Mouse (Mus musculus): Measurements from ENCODE around the gene Arg1.

Gene Arg1

DNA sequence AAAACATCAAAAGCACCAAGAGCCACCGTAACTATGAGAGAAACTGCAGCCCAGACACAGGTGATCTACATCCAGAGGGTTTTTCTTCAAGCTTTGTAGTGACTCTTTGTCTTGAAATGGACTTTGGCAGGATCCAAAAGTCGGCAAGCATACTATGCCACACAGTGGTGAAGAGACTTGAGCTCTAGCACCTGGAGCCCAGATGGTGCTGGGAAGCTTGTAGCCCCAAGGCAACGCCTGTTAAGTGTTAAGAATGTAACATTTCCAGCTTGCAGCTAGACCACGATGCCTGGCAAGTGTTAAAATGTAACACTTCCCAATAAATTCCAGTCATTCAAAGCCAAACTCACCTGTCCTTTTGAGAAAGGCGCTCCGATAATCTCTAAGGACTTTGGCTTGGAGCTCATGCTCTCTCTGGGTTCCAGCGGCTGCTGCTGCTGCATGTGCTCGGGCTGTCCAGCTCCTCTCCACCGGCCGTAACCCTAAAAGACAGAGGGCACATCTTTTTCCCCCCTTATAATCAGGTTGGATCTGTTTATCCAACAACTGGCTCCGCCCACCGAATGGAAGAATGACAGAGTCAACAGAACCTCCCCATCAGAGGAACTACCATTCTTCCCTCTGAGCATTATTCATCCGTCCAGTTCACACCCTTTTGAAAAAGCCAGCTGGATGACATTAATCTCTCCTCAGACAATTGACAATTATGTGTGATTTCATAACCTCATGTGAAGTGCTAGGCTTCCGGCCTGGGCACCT, at the start of gene Arg1:
Arg1 (minus strand) TSS at position 523 of the 759 bp plus-strand sequence.
- DNase-seq = no peak

DNA sequence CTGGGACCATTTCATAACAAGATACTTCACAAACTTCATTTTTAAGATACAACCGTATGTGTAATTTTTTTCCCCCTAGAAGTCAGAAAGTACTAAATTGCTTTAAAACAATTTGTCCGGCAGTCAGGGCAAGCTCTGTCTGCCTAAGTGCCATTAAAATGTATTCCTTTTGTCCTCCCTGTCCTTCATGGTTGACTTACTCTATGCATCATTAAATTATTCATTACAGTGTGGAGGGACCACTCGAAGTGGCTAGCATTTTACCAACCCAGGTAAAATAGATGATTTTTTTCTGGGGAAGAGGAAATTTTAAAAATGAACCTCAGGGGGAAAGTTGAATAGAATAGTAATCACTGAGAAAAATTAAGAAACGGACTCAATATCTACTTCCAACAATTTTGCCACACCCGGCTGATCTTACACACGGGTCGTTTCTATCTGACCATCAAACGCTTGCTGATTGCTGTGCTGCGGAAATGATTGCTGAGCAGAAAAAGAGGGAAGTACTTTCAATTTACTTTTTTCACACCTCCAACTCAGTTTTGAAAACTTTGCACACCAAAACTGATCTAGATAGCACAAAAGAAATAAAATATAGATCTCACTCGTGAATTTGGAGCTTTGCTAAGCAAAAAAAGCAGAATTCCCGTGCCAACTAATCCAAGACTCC, 46.7 kb upstream of the Arg1 start:
- DNase-seq = no peak

DNA sequence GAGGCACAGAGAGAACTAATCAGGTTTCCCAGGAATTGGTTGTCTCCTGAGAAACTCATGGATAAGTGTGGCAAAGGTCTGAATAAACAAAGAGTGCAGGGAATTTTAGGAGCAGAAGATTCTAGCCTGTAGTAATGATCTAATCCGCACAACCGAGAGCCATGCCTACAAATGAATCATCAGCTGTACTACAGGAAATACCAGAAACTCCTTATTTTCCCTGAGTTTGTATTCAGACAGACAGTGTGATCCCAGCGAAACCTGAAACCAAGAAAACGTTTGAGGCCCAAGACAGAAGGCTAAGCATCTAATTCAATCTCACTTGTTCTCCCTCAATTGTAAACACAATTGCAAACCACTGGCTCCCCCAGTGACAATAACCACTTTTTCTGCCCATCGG, 46.1 kb upstream of the Arg1 start:
- no peak for DNase-seq

DNA sequence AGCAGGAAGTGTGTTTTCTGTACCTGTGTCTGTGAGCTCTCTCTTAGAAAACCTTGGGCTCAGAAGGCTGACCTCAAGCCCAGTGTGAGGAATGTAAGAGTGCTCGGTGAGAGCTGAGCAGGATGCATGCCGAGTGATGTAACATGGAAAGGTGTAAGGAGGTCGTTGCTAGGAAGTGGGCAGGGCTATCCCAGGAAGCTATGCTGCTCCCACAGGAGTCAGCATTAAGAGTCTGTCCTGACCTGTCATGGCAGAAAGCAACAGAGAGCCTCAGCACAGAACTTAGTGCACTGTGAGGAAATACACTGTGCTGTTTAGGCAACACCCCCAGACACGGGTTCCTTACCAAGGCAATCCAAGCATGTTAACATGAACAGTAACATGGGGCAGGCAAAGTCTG, 45.6 kb upstream of the Arg1 start:
- no peak for DNase-seq

DNA sequence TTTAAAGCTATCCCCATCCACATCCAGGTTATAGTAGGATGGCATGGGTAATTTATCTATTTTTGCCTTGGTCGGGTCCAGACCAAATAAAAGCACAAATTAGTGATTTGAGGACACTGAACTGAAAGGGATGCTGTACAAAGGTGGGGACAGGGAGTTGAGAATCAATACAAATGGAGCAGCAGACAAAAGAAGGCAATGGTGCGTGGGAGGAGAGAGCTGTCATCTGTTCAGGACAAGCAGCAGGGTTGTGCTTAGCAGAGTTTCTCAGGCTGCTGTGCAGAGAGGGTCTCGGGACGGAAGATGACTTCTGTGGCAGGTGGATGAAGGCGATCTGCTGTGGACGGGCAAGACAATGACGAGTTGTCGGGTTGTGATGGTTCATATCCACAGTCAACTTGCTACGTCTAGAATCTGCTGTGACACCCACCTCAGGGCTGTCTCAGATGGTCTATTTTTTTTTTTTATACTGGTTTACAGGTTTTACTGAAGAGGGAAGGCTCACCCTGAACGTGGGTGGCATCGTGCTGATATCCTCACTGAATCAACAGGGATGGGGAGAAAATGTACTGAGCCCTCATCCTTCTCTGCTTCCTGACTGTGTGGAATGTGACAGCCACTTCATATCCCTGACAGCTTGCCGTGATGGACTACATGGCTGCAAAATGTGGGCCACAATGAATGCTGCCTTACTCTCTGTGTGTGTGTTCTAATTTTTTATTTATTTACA, 38.7 kb upstream of the Arg1 start:
- DNase-seq = no peak

DNA sequence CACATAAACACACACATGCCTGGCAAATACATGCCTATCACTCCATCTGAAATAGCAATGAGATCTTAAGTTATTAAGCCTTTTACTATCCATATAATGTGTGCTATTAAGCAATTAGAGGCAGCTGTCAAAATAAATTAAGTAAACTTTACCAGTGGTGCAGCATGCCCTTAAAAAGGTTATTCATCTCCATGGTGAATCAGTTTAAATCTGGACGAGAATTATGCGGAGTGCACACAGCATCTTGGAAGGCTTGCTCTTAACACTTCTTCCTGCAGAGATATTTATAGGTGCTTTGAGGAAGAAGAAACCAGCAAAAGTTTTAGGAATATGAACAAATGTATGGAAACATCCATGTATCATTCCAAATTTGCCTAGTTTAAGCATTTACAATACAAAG, 34.6 kb upstream of the Arg1 start:
- no peak for DNase-seq

DNA sequence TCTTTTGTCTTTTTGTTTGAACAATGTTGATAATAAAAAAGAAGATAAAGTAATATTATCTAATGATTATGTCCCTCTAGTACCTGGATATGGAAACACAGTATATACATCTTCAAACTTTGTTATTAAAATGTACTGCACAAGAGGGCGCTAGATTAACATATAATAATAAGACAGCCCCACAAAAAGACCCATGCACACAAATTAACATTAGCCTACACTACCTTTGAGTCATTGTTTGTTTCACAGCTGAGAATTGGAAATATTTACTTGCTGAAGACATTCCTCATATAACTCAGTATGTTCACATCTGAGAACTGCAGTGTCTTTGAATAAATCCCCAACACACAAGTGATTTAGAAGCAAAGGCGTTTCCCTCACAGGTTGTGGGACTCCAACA, 33.8 kb upstream of the Arg1 start:
- no peak for DNase-seq

DNA sequence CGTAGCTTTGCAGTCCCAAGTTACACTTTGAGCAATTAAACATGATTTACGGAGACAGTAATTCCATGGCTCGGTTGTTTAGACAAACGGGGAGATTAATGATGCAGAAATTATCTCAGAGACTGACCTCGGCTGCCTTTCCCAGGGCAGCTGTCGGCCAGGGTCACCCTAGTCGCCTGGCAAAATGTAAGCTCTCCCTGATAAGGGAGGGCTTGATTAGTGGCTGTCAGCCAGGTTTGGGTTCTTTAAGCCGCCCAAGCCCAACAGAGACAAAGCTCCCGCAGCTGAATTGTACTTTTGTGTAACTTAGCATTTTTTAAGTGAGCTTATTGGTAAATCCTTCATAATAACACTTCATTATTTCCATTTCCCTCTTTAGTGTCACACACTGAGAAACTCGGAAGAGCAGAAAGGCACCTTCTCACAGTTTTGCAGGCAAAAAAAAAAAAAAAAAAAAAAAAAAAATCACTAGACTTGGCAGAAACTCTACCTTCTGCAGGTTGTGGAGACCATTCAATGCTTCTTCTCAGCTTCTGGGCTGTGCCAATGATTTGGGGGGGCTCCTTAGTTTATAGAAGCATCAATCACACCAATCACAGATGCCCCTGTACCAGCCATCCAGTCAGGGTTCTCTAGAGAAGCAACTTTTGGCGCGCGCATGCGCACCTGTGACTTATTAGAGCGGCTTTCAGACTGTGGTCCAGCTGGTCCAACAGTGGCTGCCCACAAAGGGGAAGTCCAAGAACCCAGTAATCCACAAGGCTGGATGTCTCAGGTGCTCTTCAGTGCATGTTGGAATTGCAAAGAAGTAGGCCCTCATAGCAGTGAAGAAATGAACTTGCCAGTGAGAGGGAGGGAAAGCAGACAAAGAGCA, 32.0 kb upstream of the Arg1 start:
- DNase-seq = no peak

DNA sequence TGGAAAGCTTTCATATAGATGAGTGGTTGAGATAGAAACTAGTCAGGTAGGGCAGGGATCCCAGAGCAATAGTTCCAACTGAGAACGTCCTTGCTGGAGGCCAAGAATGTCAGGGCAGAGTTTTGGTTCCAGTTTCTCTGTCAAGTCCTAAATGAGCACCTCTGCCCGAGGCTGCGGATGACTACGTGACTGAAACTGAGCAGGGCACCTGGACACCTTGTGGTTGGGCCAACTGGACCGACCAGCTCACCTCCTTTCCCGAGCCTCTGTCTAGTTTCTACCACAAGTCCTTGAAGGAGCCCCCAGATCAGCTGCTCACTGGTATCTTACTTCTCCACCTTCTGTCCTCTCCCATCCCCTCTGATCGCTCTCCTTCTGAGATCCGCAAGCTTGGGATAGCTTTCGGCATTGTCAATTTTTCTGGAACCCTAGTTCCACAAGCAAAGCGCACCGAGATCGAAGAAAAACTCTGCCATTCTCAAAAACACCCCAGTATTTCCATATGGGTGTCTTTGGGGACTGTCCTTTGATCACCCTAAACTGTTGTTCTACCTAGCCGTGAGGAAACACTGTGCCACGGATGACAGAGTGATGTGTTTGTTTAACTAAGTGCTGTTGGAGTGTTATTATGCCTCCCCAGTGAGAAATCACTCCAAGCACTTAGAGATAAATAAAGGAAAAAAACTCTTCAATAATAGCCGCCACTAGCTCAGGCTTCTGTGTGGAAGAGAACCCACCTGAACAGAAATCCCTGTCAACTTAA, 31.2 kb upstream of the Arg1 start:
- no peak for DNase-seq

DNA sequence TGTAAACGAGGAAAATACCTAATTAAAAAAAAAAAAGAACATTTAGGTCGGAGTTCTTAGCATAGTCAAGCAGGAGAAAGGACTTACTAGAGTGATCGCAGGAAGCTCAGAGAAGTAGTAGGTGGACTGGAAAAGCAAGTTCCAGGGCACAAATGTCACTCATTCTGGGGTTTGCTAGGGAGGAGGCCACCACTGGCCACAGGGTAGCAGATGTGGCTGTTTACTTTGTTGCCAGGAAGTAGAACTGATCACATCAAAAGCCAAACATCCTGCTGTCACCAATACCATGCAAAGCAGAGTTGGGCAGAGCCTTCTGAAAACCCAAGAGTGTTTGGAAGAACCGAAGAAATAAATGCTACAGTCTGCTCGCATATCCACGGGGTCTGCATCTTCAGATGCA, 26.6 kb upstream of the Arg1 start:
- no peak for DNase-seq

DNA sequence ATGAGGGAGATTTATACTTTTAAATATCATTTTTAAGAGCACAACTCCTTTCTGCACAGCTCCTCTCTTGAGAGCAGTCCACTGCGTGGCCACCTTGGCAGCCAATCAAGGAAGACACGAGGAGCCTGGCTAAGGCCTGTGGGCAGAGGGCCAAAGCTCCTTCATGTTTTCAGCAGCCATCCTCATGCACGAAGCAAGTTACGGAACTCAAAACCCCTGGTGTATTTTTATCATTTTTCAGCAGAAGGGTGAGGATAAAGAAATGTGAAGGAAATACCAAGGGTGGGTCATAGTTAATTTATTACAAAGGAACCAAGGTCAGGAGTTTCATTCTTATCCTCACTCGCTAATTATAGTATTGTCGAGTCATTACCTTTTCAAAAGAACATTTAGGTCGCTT, 25.3 kb upstream of the Arg1 start:
- no peak for DNase-seq

DNA sequence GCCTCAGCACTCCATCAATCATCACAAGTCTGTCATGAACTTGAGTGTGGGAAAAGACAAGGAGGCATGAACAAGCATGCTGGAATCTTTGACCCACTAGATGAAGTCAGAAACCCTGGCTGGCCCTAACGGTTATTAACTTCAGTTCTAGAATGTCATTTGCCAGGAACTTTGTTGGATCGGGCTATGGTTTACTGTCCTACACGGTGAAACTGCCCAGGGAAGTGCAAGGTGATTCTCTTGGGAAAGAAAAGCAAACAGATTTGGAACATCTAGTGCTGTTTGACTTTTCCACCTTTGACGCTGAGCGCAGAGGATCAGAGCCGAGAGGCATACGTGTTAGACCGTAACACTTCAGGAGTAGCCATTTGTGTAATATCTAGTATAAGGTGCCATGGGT, 24.3 kb upstream of the Arg1 start:
- no peak for DNase-seq

DNA sequence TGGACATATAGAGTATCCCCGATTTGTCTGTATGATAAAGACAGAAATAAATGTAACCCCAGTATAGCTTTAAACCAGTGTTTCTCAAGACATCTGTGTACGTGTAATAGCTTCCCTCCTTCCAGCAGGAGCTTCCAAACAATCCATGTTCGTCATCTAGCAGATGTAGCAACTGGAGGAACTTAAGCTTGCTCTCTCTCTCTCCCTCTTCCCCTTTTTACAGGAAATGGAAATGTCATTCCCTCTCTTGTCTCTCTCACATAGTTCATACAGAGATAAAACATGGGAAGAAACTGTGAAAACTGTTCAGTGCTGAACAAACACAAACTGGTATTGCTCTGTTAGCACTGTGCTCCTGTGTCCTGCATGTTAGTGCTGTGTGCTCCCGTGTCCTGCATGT, 22.9 kb upstream of the Arg1 start:
- DNase-seq = no peak

DNA sequence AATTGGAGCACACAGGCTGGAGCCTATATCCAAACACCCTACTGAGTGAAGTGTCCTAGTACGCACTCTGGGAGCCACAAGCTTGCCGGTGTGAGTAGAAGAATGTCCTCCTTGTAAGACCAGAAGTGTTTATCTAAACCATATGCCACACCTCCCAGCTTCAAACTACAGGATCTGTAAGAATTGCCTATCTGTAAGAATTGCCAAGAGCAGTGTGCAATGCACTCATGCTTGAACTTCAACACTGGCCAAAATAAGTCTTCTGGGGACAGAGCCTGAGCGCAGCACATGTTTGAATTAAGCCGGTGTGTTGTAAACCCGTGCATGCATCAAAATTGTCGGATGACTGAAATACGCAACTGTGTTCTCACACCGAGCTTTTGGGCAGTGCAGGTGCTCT, 21.0 kb upstream of the Arg1 start:
- no peak for DNase-seq

DNA sequence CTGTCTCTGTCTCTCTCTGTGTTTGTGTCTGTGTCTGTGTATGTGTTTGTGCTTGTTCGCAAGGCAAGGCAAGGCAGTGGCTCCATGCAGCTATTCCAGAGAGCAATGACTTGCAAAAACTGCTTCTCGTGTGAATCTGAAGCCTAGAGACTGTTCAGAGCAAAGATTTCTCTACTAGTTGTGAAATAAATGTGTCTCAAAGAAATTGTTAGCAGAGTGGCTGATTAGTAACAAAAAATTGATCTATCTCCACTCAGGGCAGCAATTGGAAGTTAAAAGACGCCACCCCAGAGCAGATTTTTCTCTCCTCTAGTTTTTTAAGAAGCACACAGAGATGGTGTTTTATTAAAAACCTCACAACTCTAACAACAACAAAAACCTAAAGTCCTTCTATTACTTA, 20.6 kb upstream of the Arg1 start:
- DNase-seq = no peak

DNA sequence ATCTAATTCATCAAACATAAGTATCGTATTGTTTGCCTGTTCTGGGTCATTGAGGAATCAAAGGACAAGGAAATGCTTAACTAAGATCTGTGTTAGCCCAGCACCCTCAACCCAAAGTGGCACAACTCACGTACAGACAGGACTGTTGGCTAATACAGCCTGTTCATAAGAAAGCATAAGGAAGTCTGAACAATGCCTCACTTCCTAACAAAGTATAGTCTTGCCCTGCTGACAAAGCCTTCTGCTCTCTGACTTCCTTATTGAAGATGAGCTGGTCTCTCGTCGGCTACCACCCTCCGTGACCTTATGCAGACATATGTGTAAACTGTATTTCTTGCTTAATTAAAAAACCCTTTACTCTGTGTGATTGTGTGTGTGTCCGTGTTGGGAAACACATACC, 2.9 kb upstream of the Arg1 start:
- no peak for DNase-seq

DNA sequence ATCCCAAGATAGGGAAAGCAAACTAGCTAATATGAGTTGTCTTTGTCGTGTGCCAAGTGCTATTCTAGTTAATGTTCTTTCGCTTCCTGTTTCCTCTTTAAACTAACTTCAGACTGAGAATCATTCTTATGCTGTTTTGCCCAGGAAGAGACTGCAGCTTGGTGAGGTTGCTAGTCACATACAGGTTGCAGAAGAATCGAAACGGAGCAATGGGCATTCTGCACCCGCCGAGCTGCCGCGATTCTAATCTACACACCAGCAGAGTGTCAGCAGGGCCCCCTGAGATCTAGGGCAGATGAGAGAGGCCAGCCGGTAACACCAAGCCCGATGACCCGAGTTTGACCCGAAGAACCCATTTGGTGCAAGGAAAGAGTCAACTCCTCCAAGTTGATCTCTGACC, 788 bp upstream of the Arg1 start:
- no peak for DNase-seq

DNA sequence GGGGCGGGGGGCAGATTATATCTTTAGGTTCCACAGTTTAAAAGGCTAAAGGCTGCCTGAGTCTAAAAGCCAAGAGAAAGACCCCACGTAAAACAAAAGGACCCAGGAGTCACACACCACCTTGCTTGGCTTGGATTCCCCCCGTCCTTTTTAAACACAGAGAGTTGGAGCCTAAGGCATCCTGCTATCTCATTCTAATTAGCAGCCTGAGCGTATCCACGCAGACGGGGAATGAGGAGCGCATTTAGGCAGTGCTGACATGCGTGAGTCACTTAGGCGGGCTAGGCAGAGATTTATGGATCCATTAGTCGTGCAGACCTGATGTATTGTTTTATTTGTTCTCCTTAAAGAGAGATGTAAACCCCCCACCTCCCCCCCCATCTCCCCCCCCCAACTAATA, 904 bp downstream of the Arg1 start:
- DNase-seq = no peak

DNA sequence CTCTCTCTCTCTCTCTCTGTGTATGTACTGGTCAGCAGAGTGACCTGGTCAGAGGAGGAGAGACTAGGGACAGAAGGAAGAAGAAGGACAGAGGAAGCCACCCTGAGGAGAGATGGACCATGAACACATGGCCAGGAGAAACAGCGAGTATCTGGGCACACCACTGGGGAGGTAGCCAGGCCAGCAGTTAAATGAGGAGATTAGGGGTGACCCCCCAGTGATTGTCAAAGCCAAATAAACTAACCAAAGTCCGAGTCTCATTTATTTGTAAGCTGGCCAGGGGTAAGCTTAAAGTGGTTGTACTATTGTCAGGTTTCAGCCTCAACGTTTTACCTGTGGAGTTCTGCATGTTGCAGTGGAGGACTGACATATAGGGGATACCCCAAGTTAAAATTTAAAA, 3.0 kb downstream of the Arg1 start:
- no peak for DNase-seq

DNA sequence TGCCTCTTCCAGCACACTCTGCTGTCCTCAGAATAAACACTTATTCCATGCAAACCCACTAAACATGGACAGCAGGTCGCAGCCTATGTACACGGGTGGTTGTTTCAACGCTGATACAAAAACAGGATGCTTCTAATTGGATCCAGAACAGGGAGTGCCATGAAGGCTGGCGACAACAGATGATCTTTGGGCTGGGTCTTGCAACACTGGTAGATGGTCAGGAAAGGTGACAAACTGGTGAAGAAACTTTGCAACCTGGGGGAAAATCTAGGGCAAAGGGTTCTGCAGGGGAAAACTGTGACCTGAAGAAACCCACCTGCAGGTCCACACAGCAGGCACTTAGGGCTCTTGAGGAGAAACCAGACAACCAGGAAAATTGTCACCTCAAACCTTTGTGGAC, 4.3 kb downstream of the Arg1 start:
- DNase-seq = no peak

DNA sequence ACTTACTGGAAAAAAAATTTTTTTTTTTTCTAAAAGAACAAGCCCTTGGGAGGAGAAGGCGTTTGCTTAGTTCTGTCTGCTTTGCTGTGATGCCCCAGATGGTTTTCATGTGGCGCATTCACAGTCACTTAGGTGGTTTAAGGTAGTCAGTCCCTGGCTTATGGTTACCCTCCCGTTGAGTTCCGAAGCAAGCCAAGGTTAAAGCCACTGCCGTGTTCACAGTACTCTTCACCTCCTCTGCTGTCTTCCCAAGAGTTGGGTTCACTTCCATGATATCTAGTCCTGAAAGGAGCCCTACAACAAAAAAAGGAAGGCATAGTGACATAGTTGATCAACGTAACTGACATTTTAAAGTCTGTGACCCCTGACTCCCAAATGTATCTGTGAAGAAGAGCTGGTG, 11.8 kb downstream of the Arg1 start:
- DNase-seq = no peak

DNA sequence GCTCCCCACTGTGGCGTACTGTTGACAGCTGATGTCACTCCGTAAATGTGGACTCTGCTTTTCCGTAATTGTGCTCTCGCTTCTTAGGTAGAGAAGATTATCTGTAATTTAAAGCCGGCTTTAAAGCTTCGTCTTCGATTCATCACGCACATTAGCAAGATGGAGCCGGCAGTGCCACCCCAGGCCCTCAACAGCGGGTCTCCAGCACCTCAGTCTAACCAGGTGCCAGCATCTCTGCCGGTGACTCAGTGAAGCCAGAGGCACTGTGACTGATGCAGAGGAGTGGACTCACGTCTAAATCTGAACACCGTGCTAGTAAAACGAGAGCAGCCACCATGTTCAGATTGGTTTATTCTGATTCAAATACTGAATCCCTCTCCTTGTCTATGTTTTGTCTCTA, 14.7 kb downstream of the Arg1 start:
- no peak for DNase-seq

DNA sequence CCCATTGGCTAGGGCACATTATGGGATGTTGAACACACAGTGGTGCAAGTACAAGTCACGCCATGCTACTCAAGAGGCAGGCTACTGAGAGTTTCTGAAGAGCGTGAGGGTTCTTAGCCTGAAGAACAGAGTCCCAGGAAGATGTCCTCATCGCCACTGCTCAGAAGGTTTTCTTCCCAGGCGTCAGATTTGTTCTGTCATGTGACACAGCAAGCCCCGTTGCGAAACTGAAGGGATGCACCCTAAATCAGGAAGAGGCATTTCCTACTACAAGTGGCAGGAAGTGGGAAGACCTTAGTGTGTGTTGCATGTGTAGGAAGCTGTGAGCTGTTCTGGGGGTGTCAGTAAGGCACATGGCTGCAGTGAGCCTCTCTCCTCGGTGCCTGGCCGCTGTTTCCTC, 16.1 kb downstream of the Arg1 start:
- peak; percentile 16 for DNase-seq
